Mouse (Mus musculus) forebrain, embryonic 11.5 days (tissue): ENCODE results near the gene Rab35. TPM values are rescaled to one million over a fixed set of nuclear protein-coding genes. Genes with fewer than 3 reads are reported as not detected.

Experiments used
- ATAC-seq: fragments of 200-750 bp; cut with Nextera tagmentation; replicated peaks from 2 replicates; pipeline ENCODE4 v1.8.0; 2017; ENCODE audit warnings: moderate TSS enrichment; ENCODE audit not compliant: low FRiP score
- DNase-seq: peaks from one replicate; pipeline ENCODE4 v3.0.0-alpha.2; 2017; ENCODE audit warnings: low spot score
- H3K27ac ChIP-seq: fragments of 300-500 bp; sonication (generic); 2 replicates; pipeline ENCODE4 v1.5.1; 2014; ENCODE audit warnings: low read depth, low read length
- H3K27me3 ChIP-seq: fragments of 300-500 bp; sonication (generic); 2 replicates; pipeline ENCODE4 v1.6.1; 2014; ENCODE audit warnings: mild to moderate bottlenecking, low read length, mixed read lengths; ENCODE audit not compliant: control insufficient read depth, insufficient read depth
- H3K36me3 ChIP-seq: fragments of 300-500 bp; sonication (generic); 2 replicates; pipeline ENCODE4 v1.6.1; 2014; ENCODE audit warnings: mild to moderate bottlenecking, low read length, moderate library complexity, mixed read lengths; ENCODE audit not compliant: control insufficient read depth, insufficient read depth
- H3K4me1 ChIP-seq: fragments of 300-500 bp; sonication (generic); replicated peaks from 2 replicates; pipeline ENCODE4 v1.6.1; 2014; ENCODE audit warnings: low read length, mixed read lengths; ENCODE audit not compliant: control insufficient read depth, insufficient read depth
- H3K4me2 ChIP-seq: fragments of 300-500 bp; sonication (generic); 2 replicates; pipeline ENCODE4 v1.6.1; 2014; ENCODE audit warnings: low read depth, mild to moderate bottlenecking, low read length, moderate library complexity, mixed read lengths; ENCODE audit not compliant: severe bottlenecking
- H3K4me3 ChIP-seq: fragments of 300-500 bp; sonication (generic); 2 replicates; pipeline ENCODE4 v1.5.1; 2014; ENCODE audit warnings: low read depth, low read length
- H3K9ac ChIP-seq: fragments of 300-500 bp; sonication (generic); 2 replicates; pipeline ENCODE4 v1.6.1; 2014; ENCODE audit warnings: low read length
- H3K9me3 ChIP-seq: fragments of 300-500 bp; sonication (generic); 2 replicates; pipeline ENCODE4 v1.6.1; 2016; ENCODE audit warnings: low read length, mixed read lengths; ENCODE audit not compliant: control insufficient read depth
- WGBS: fragments of 180-500 bp; shearing (Covaris S2); extraction: QIAGEN DNeasy Blood & Tissue Kit; methylation state at CpG from one replicate; pipeline ENCODE4 v1.1.7; 2014; 5-methylcytosine and 5-hydroxymethylcytosine counted together
- polyA plus RNA-seq: library from polyadenylated mRNA; unstranded; fragments of >200 nt; fragmentation: Nextera tagmentation; extraction: Ambion mirVana; gene quantifications from 2 replicates; pipeline ENCODE4 v1.2.1, GENCODE M21; 2014

The Rab35 gene
- polyA plus RNA-seq: 18.1 and 20.3 TPM in 2 replicates

- WGBS: 1% methylated on average over 73 of the region's 125 CpGs
- peak within 1 kb of the TSS; percentile 83 for H3K4me2 ChIP-seq
- peak; percentile 96 for DNase-seq
- no peaks in the 10 kb centered on the region for H3K9me3 ChIP-seq
- H3K27me3 ChIP-seq: no peaks in the 10 kb centered on the region
- peak within 1 kb of the TSS; percentile 86 for H3K9ac ChIP-seq
- peak within 1 kb of the TSS; percentile 78 for H3K27ac ChIP-seq
- H3K4me3 ChIP-seq: peak within 1 kb of the TSS; percentile 98
- no peaks in the 10 kb centered on the region for H3K36me3 ChIP-seq
- ATAC-seq: peak; percentile 89
- H3K4me1 ChIP-seq: no peaks in the 10 kb centered on the region; the same call in 1 of the 2 replicates
Observed at GRCm38 (mm10) chr5:115631505-115632357, at the start of gene Rab35. Gene Rab35 (plus strand): TSS chr5:115631908.

- ATAC-seq (no peak), DNase-seq (no peak)
- Histone ChIP-seq H3K4me1 (no peaks in the 10 kb centered on the region), H3K36me3 (peaks cover 43% of the 10 kb centered on the region), H3K27me3 (no peaks in the 10 kb centered on the region), H3K4me3 (no peak overlapping the region), H3K4me2 (no peak overlapping the region), H3K27ac (no peak overlapping the region), H3K9me3 (peaks cover 3% of the 10 kb centered on the region; the same call in 1 of the 2 replicates), H3K9ac (no peak overlapping the region)
- 87% methylated on average over 12 of the region's 12 CpGs for WGBS
Observed at GRCm38 (mm10) chr5:115585616-115586015, 46.1 kb upstream of the Rab35 start.

- Histone ChIP-seq H3K36me3 (peaks cover 42% of the 10 kb centered on the region), H3K4me2 (no peak overlapping the region), H3K4me3 (no peak overlapping the region), H3K27me3 (no peaks in the 10 kb centered on the region), H3K9ac (no peak overlapping the region), H3K9me3 (peaks cover 3% of the 10 kb centered on the region; the same call in 1 of the 2 replicates), H3K4me1 (no peaks in the 10 kb centered on the region), H3K27ac (no peak overlapping the region)
- no peak for ATAC-seq
- WGBS: 57% methylated on average over 15 of the region's 15 CpGs
- DNase-seq: no peak
Observed at GRCm38 (mm10) chr5:115586166-115586565, 45.5 kb upstream of the Rab35 start.

- H3K27ac ChIP-seq: no peak overlapping the region
- H3K4me2 ChIP-seq: no peak overlapping the region
- H3K4me3 ChIP-seq: no peak overlapping the region
- no peaks in the 10 kb centered on the region for H3K27me3 ChIP-seq
- ATAC-seq (no peak), DNase-seq (no peak)
- 93% methylated on average over 2 of the region's 2 CpGs for WGBS
- H3K36me3 ChIP-seq: peaks cover 35% of the 10 kb centered on the region
- no peaks in the 10 kb centered on the region for H3K4me1 ChIP-seq
- H3K9ac ChIP-seq: no peak overlapping the region
- H3K9me3 ChIP-seq: peaks cover 3% of the 10 kb centered on the region; the same call in 1 of the 2 replicates
Observed at GRCm38 (mm10) chr5:115586780-115587179, 44.9 kb upstream of the Rab35 start.

- Histone ChIP-seq H3K4me3 (no peak overlapping the region), H3K9me3 (no peaks in the 10 kb centered on the region), H3K36me3 (peaks cover 29% of the 10 kb centered on the region), H3K9ac (no peak overlapping the region), H3K27ac (no peak overlapping the region), H3K4me1 (no peaks in the 10 kb centered on the region), H3K27me3 (no peaks in the 10 kb centered on the region), H3K4me2 (no peak overlapping the region)
- 89% methylated on average over 11 of the region's 11 CpGs for WGBS
- ATAC-seq: no peak
- no peak for DNase-seq
Observed at GRCm38 (mm10) chr5:115591028-115591427, 40.7 kb upstream of the Rab35 start.

- no peak for ATAC-seq
- WGBS: 95% methylated on average over 2 of the region's 2 CpGs
- H3K4me3 ChIP-seq: no peak overlapping the region
Observed at GRCm38 (mm10) chr5:115591506-115591905, 40.2 kb upstream of the Rab35 start.

GRCm38 (mm10) chr5:115603561-115603960, 28.1 kb upstream of the Rab35 start:
- Histone ChIP-seq H3K27me3 (no peaks in the 10 kb centered on the region), H3K4me3 (no peak overlapping the region), H3K27ac (no peak overlapping the region), H3K9ac (no peak overlapping the region), H3K4me1 (no peaks in the 10 kb centered on the region), H3K4me2 (no peak overlapping the region), H3K9me3 (no peaks in the 10 kb centered on the region), H3K36me3 (peaks cover 19% of the 10 kb centered on the region)
- WGBS: 94% methylated on average over 6 of the region's 6 CpGs
- ATAC-seq (no peak), DNase-seq (no peak)

More at GRCm38 (mm10) chr5:115591506-115591905, 40.2 kb upstream of the Rab35 start:
- Histone ChIP-seq H3K4me2 (no peak overlapping the region), H3K36me3 (peaks cover 31% of the 10 kb centered on the region), H3K27me3 (no peaks in the 10 kb centered on the region), H3K9ac (no peak overlapping the region), H3K27ac (no peak overlapping the region), H3K4me1 (no peaks in the 10 kb centered on the region), H3K9me3 (no peaks in the 10 kb centered on the region)
- no peak for DNase-seq

GRCm38 (mm10) chr5:115611566-115611965, 20.1 kb upstream of the Rab35 start:
- H3K27ac ChIP-seq: no peak overlapping the region
- 92% methylated on average over 11 of the region's 11 CpGs for WGBS
- no peaks in the 10 kb centered on the region for H3K9me3 ChIP-seq
- no peak overlapping the region for H3K4me2 ChIP-seq
- H3K4me3 ChIP-seq: no peak overlapping the region
- H3K9ac ChIP-seq: no peak overlapping the region
- no peak for ATAC-seq
- peaks cover 21% of the 10 kb centered on the region for H3K36me3 ChIP-seq
- DNase-seq: no peak
- no peaks in the 10 kb centered on the region for H3K27me3 ChIP-seq
- no peaks in the 10 kb centered on the region for H3K4me1 ChIP-seq
